Mouse (Mus musculus): ENCODE measurements at regions not wholly inside any gene's neighbourhood (a gene's known extent, or its start where the extent isn't known, plus 50 kb on each side); places are given as distances from the start of the nearest gene placed in this dataset.

- H3K9me3 ChIP-seq (replicated peaks; ENCODE audit: insufficient read depth, low read length), result no peaks in the 10 kb centered on the region
- TF ChIP-seq ZKSCAN1 (IDR thresholded peaks at IDR 0.05; ENCODE audit: low read depth, low read length), result no peak
- TF ChIP-seq MEF2A (IDR thresholded peaks at IDR 0.05; ENCODE audit: extremely low read depth, insufficient replicate concordance, low read depth, low read length, poor library complexity, severe bottlenecking), result no peak
- no peak for TF ChIP-seq POLR2AphosphoS2 (IDR thresholded peaks at IDR 0.05; ENCODE audit: low read length)
- TF ChIP-seq USF1 (IDR thresholded peaks at IDR 0.05; ENCODE audit: low read depth, low read length), result no peak
- TF ChIP-seq SIN3A (IDR thresholded peaks at IDR 0.05; ENCODE audit: low read length), result no peak
- no peak for TF ChIP-seq POLR2AphosphoS5 (IDR thresholded peaks at IDR 0.05; ENCODE audit: borderline replicate concordance, low read depth, low read length)
- no peak for TF ChIP-seq ZC3H11A (IDR thresholded peaks at IDR 0.05; ENCODE audit: low read depth, low read length)
- no peak for TF ChIP-seq MAZ (IDR thresholded peaks at IDR 0.05; ENCODE audit: low read depth, low read length)
- no peak for TF ChIP-seq ELF1 (IDR thresholded peaks at IDR 0.05; ENCODE audit: low read depth, low read length)
- no peak for TF ChIP-seq GABPA (IDR thresholded peaks at IDR 0.05; ENCODE audit: low read depth, low read length)
- no peaks in the 10 kb centered on the region for H3K27me3 ChIP-seq (ENCODE audit: control insufficient read depth in 1 of 2, insufficient read depth in 2 of 2, low read length in 2 of 2)
- no peak overlapping the region for H3K4me3 ChIP-seq (ENCODE audit: control insufficient read depth in 1 of 2, insufficient read depth in 1 of 2, low read depth in 2 of 2, low read length in 2 of 2)
- no peak for DNase-seq (ENCODE audit: low read depth, low spot score)
- H3K79me2 ChIP-seq (ENCODE audit: control insufficient read depth, insufficient read depth, low read length, poor library complexity), result no peaks in the 10 kb centered on the region
- H3K36me3 ChIP-seq (ENCODE audit: control insufficient read depth in 1 of 2, insufficient read depth in 2 of 2, low read length in 2 of 2), result no peaks in the 10 kb centered on the region
- no peak overlapping the region for H3K27ac ChIP-seq (ENCODE audit: control insufficient read depth, low read depth, low read length)
- H3K9ac ChIP-seq (ENCODE audit: control insufficient read depth, low read depth, low read length, poor library complexity, severe bottlenecking), result no peak overlapping the region
- H3K4me1 ChIP-seq (ENCODE audit: control insufficient read depth in 1 of 2, insufficient read depth in 2 of 2, low read length in 2 of 2), result no peaks in the 10 kb centered on the region
Observed at GRCm38 (mm10) chr19:27040321-27041025, 154.8 kb downstream of the Gm815 start.

DNA sequence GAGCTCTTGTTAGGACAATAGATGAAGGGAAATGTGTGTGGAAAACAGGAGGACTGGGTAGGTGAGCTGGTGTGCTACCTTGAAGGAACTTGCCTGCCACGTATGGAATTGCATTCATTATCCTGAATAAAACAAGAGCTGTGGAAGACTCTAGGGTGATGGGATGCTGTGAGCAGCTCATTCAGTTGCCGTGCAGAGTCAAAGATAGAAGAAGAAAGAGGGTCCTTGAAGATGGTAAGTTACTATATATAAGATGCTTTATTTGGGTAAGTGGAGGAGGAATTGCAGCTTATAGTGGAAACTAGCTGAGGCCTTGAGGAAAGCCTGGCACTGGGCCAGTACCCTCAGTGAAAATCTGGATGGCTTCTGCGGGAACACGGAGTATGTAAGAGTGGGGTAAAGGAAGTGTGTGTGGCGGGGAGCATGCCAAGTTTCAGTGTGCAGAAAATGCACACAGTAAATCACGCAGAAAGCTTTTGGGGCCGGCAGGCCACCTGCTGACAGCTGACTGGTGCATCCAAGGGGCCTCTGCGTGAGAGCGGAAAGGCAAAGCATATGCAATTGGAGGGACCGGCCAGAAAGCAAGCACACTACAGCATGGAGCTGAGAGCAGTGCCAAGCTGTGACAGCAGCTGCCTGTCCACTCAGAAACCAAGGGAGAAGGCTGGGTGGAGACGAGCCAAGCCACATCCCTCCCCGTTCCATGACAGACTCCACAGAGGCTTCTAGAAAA is 149.7 kb upstream of the Vldlr start:
- H3K27ac ChIP-seq (ENCODE audit: control insufficient read depth, low read depth, low read length), result no peak overlapping the region

More for the DNA sequence above, 149.7 kb upstream of the Vldlr start:
- Histone ChIP-seq H3K36me3 (ENCODE audit: control insufficient read depth in 1 of 2, insufficient read depth in 2 of 2, low read length in 2 of 2) (no peaks in the 10 kb centered on the region), H3K4me1 (ENCODE audit: control insufficient read depth in 1 of 2, insufficient read depth in 2 of 2, low read length in 2 of 2) (no peaks in the 10 kb centered on the region), H3K27me3 (ENCODE audit: control insufficient read depth in 1 of 2, insufficient read depth in 2 of 2, low read length in 2 of 2) (no peaks in the 10 kb centered on the region), H3K79me2 (ENCODE audit: control insufficient read depth, insufficient read depth, low read length, poor library complexity) (no peaks in the 10 kb centered on the region), H3K4me3 (ENCODE audit: control insufficient read depth in 1 of 2, insufficient read depth in 1 of 2, low read depth in 2 of 2, low read length in 2 of 2) (no peak overlapping the region), H3K9ac (ENCODE audit: control insufficient read depth, low read depth, low read length, poor library complexity, severe bottlenecking) (no peak overlapping the region), H3K9me3 (replicated peaks; ENCODE audit: insufficient read depth, low read length) (no peaks in the 10 kb centered on the region)
- no peak for TF ChIP-seq ETS1 (IDR thresholded peaks at IDR 0.05; ENCODE audit: low read depth, low read length)
- no peak for TF ChIP-seq ZKSCAN1 (IDR thresholded peaks at IDR 0.05; ENCODE audit: low read depth, low read length)
- TF ChIP-seq USF2 (IDR thresholded peaks at IDR 0.05; ENCODE audit: borderline replicate concordance in 1 of 2, insufficient read depth in 1 of 2, low read depth in 1 of 2, low read length in 2 of 2), result no peak
- TF ChIP-seq GABPA (IDR thresholded peaks at IDR 0.05; ENCODE audit: low read depth, low read length), result no peak
- TF ChIP-seq TAL1 (IDR thresholded peaks at IDR 0.05; ENCODE audit: low read length), result no peak
- no peak for TF ChIP-seq SMC3 (IDR thresholded peaks at IDR 0.05; ENCODE audit: low read depth, low read length)
- TF ChIP-seq USF1 (IDR thresholded peaks at IDR 0.05; ENCODE audit: low read depth, low read length), result no peak
- no peak for TF ChIP-seq RAD21 (IDR thresholded peaks at IDR 0.05; ENCODE audit: low read depth, low read length)
- no peak for TF ChIP-seq HCFC1 (IDR thresholded peaks at IDR 0.05; ENCODE audit: low read depth, low read length)
- TF ChIP-seq MYB (IDR thresholded peaks at IDR 0.05; ENCODE audit: low read depth, low read length), result no peak
- TF ChIP-seq CTCF (IDR thresholded peaks at IDR 0.05 in 2 of 3, conservative IDR thresholded peaks at IDR 0.05 in 1 of 3; ENCODE audit: control insufficient read depth in 1 of 3, insufficient read depth in 1 of 3, low read depth in 2 of 3, low read length in 3 of 3, poor library complexity in 1 of 3, severe bottlenecking in 1 of 3), result no peak
- TF ChIP-seq MAFK (IDR thresholded peaks at IDR 0.05; ENCODE audit: borderline replicate concordance, low read depth, low read length), result no peak
- TF ChIP-seq CHD2 (IDR thresholded peaks at IDR 0.05; ENCODE audit: low read length), result no peak
- TF ChIP-seq CHD1 (IDR thresholded peaks at IDR 0.05; ENCODE audit: low read depth, low read length), result no peak
- no peak for TF ChIP-seq MXI1 (IDR thresholded peaks at IDR 0.05; ENCODE audit: low read depth, low read length)
- TF ChIP-seq NELFE (IDR thresholded peaks at IDR 0.05; ENCODE audit: low read depth, low read length), result no peak
- DNase-seq (ENCODE audit: low read depth, low spot score), result no peak
